Mouse (Mus musculus) thymus, adult 2 months (tissue): ENCODE measurements at regions not wholly inside any gene's neighbourhood (a gene's known extent, or its start where the extent isn't known, plus 50 kb on each side); places are given as distances from the start of the nearest gene placed in this dataset.

ENCODE experiments used
- CTCF ChIP-seq: fragments of 200-500 bp; IDR thresholded peaks from 2 replicates; pipeline ENCODE4 v1.5.1; 2012; ENCODE audit warnings: mild to moderate bottlenecking, control low read depth, low read length, moderate library complexity, borderline replicate concordance; ENCODE audit not compliant: control insufficient read depth, poor library complexity, insufficient read depth; ENCODE audit errors: extremely low read depth
- POLR2A ChIP-seq: fragments of 200-500 bp; IDR thresholded peaks from 2 replicates; pipeline ENCODE4 v1.6.1; 2012; ENCODE audit warnings: mild to moderate bottlenecking, low read length, control low read depth, moderate library complexity; ENCODE audit not compliant: control insufficient read depth, poor library complexity, insufficient read depth; ENCODE audit errors: extremely low read depth

DNA sequence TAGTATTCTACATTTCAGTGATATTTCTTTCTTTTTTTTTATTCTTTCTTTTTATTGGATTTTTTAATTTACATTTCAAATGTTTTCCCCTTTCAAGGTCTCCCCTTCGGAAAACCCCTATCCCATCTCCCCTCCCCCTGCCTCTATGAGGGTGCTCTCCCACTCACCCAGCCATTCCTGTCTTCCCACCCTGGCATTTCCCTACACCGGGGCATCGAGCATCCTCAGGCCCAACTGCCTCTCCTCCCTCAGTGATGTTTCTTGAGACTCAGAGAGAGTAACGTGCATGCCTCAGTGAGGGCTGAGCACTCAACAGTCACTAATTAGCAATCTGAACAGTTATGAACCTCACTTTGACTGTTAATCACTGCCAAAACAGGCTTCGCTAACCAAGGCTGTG, 385.6 kb downstream of the Psat1 start:
- TF ChIP-seq CTCF (no peak), POLR2A (no peak)
